Mouse (Mus musculus) intestine, postnatal 0 days (tissue): ENCODE measurements around the gene Srm. TPM values are rescaled to one million over a fixed set of nuclear protein-coding genes. Genes with fewer than 3 reads are reported as not detected.
A peak's percentile ranks its signal among the peaks of the same experiment; 100 is the strongest.

ENCODE experiments used
- ATAC-seq: fragments of 200-750 bp; cut with Nextera tagmentation; 2 replicates; pipeline ENCODE4 v1.8.0; 2017; ENCODE audit warnings: mild to moderate bottlenecking, moderate TSS enrichment, moderate library complexity
- H3K27ac ChIP-seq: fragments of 300-500 bp; sonication (generic); 2 replicates; pipeline ENCODE4 v1.5.1; 2014; ENCODE audit warnings: mild to moderate bottlenecking, low read depth, low read length, moderate library complexity
- H3K27me3 ChIP-seq: fragments of 300-500 bp; sonication (generic); replicated peaks from 2 replicates; pipeline ENCODE4 v1.6.1; 2014; ENCODE audit warnings: low read length, mixed read lengths; ENCODE audit not compliant: control insufficient read depth, insufficient read depth
- H3K36me3 ChIP-seq: fragments of 300-500 bp; sonication (generic); 2 replicates; pipeline ENCODE4 v1.6.1; 2014; ENCODE audit warnings: mild to moderate bottlenecking, moderate library complexity; ENCODE audit not compliant: control insufficient read depth, insufficient read depth
- H3K4me1 ChIP-seq: fragments of 300-500 bp; sonication (generic); replicated peaks from 2 replicates; pipeline ENCODE4 v1.6.1; 2014; ENCODE audit warnings: antibody characterized with exemption, low read length, mixed read lengths; ENCODE audit not compliant: control insufficient read depth, insufficient read depth
- H3K4me2 ChIP-seq: fragments of 300-500 bp; sonication (generic); replicated peaks from 2 replicates; pipeline ENCODE4 v1.6.1; 2014; ENCODE audit warnings: low read depth, mild to moderate bottlenecking, moderate library complexity
- H3K4me3 ChIP-seq: fragments of 300-500 bp; sonication (generic); 2 replicates; pipeline ENCODE4 v1.5.1; 2014; ENCODE audit warnings: low read depth, low read length
- H3K9ac ChIP-seq: fragments of 300-500 bp; sonication (generic); 2 replicates; pipeline ENCODE4 v1.6.1; 2014; ENCODE audit warnings: mild to moderate bottlenecking, low read depth, low read length
- H3K9me3 ChIP-seq: fragments of 300-500 bp; sonication (generic); 2 replicates; pipeline ENCODE4 v1.6.1; 2016; ENCODE audit warnings: mixed run types; ENCODE audit not compliant: control insufficient read depth
- CTCF ChIP-seq: sonication (generic); IDR thresholded peaks from 2 replicates; pipeline ENCODE4 v1.5.1; 2016; ENCODE audit warnings: low read depth, mild to moderate bottlenecking, control low read depth, antibody characterized with exemption, moderate library complexity
- WGBS: fragments of 180-500 bp; shearing (Covaris S2); extraction: QIAGEN DNeasy Blood & Tissue Kit; methylation state at CpG from one replicate; pipeline ENCODE4 v1.1.7; 2014; 5-methylcytosine and 5-hydroxymethylcytosine counted together
- polyA plus RNA-seq: library from polyadenylated mRNA; unstranded; fragments of >200 nt; fragmentation: Nextera tagmentation; extraction: Ambion mirVana; gene quantifications from 2 replicates; pipeline ENCODE4 v1.2.1, GENCODE M21; 2015

Srm gene
- polyA plus RNA-seq, 1 experiment from 2014 or later: 50.5 TPM

DNA sequence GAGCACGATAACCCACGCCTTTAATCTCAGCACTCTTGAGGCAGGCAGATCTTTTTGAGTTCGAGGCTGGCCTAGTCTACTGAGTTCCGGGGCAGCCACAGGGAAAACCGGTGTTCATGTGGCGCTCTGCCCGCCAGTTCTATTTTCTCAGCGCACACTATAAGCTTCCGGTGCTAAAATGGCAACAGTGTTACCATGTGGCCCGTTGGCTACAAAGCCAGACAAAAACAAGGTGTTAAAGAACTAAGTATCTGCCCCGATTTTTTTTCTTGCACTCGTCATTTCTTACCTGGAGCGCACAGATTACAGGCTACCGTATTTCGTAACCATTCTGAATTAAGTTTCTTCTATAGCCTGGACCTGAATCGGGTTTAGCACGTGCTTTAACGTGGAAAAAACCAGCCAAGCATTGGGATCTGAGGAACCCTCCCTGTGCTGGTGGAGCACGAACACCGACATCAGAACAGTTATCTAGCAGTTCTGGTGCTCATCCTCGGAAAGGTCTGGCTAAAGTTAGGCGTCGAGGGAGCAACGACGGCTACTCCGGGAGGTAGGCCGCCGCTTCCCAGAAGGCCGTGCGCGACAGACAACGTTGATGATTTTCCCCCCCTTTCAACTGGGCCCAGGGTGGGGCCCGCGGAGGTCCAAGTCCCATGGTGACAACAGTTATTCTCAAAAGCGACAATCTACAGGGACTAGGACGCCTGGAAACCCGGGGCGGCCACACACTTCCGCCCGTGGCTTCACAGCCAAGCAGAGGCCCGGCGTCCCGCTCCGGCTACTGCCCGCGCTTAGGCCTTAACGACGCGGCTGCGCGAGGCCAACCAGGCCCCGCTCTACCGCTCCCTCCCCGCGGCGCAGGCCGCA is 34.7 kb downstream of the Srm start:
- WGBS: under 1% methylated on average over 56 of the region's 57 CpGs
- no peak for TF ChIP-seq CTCF
- ATAC-seq: peak; percentile 59

GRCm38 (mm10) chr4:148626623-148627185 is 35.4 kb downstream of the Srm start, which contains the start of gene Tardbp:
Gene Tardbp, minus strand, starts transcription at chr4:148627019.
- Histone ChIP-seq H3K9me3 (no peaks in the 10 kb centered on the region), H3K27ac (peak within 1 kb of the TSS; percentile 99), H3K9ac (peak within 1 kb of the TSS; percentile 99), H3K4me3 (peak within 1 kb of the TSS; percentile 97), H3K4me2 (peak within 1 kb of the TSS; percentile 72), H3K36me3 (peaks cover 24% of the 10 kb centered on the region), H3K27me3 (no peaks in the 10 kb centered on the region), H3K4me1 (no peaks in the 10 kb centered on the region)
- TF ChIP-seq CTCF: no peak; the same call in 1 of the 2 replicates
- under 1% methylated on average over 51 of the region's 51 CpGs for WGBS
- ATAC-seq: peak; percentile 97

More for the DNA sequence above, 34.7 kb downstream of the Srm start:
- Histone ChIP-seq H3K9ac (peak overlapping the region; percentile 99), H3K4me1 (no peaks in the 10 kb centered on the region), H3K27ac (peak overlapping the region; percentile 99), H3K27me3 (no peaks in the 10 kb centered on the region), H3K36me3 (peaks cover 31% of the 10 kb centered on the region), H3K9me3 (no peaks in the 10 kb centered on the region), H3K4me2 (peak overlapping the region; percentile 72), H3K4me3 (peak overlapping the region; percentile 97)

DNA sequence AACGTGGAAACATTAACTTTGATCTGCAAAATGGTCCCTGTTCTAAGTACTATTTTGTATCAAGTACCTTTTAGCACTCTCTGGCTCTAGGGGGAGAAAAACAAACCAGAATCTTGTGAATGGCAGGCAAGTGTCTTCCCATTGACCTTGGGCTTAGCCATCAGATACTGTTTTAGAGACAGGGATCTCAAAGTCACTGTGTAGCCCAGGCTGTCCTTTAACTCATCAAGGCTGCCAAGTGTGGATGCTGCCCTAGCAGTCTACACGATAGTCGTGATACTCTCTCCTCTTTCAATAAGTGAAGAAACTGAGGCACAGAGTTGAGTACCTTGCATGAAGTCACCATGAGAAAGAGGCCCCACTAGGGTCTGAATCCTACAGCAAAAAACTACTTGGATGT is 35.9 kb downstream of the Srm start:
- H3K27me3 ChIP-seq: no peaks in the 10 kb centered on the region
- peak overlapping the region; percentile 99 for H3K9ac ChIP-seq
- ATAC-seq: peak; percentile 2; the same call in 1 of the 2 replicates
- peak overlapping the region; percentile 97 for H3K4me3 ChIP-seq
- H3K27ac ChIP-seq: no peak overlapping the region
- H3K9me3 ChIP-seq: no peaks in the 10 kb centered on the region
- H3K36me3 ChIP-seq: peaks cover 20% of the 10 kb centered on the region
- no peaks in the 10 kb centered on the region for H3K4me1 ChIP-seq
- no peak for TF ChIP-seq CTCF
- peak overlapping the region; percentile 72 for H3K4me2 ChIP-seq
- WGBS: 62% methylated on average over 3 of the region's 3 CpGs

- H3K9me3 ChIP-seq: no peaks in the 10 kb centered on the region
- H3K27me3 ChIP-seq: no peaks in the 10 kb centered on the region
- WGBS: 61% methylated on average over 3 of the region's 3 CpGs
- no peak overlapping the region for H3K4me2 ChIP-seq
- TF ChIP-seq CTCF: no peak
- H3K9ac ChIP-seq: no peak overlapping the region
- H3K36me3 ChIP-seq: no peaks in the 10 kb centered on the region
- ATAC-seq: no peak
- no peak overlapping the region for H3K27ac ChIP-seq
- no peak overlapping the region for H3K4me3 ChIP-seq
- H3K4me1 ChIP-seq: no peaks in the 10 kb centered on the region
Measured at GRCm38 (mm10) chr4:148632013-148632692, 40.9 kb downstream of the Srm start.

DNA sequence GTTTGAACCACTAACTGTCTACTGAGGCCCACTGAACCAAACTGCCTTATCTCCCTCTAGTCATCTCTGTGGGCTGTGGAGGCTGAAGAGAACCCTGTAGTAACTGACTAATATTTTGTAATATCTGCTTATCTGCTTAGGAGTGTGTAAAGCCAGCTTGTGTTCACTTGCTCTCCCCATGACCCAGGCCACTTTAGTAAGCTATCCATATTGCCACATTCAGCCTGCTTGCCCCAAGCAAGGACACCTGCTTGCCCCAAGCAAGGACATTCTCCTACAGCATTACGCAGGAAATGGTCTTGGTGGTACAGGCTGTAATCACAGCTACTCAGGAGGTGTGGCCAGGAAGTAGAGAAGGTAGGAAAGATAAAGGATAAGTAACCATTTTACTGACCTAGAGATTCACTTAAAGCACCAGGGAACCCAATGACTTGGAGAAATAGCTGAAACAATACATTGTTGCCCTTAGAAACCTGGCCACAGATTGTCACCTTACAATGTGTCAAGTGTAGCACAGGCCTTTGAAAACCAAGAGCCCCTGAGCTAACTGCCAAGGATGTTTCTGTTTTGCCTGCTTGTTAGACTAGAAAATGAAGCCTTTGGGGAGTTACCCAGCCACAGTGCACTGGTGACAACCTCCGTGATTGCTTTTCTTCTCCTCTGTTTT is 42.2 kb downstream of the Srm start:
- Histone ChIP-seq H3K4me2 (no peak overlapping the region), H3K4me3 (no peak overlapping the region), H3K4me1 (no peaks in the 10 kb centered on the region), H3K27me3 (no peaks in the 10 kb centered on the region), H3K36me3 (no peaks in the 10 kb centered on the region), H3K9ac (no peak overlapping the region), H3K9me3 (no peaks in the 10 kb centered on the region), H3K27ac (no peak overlapping the region)
- ATAC-seq: peak; percentile 65
- WGBS: 46% methylated on average over 2 of the region's 2 CpGs
- no peak for TF ChIP-seq CTCF
